Mouse (Mus musculus): Measurements from ENCODE around the gene Zbtb34. TPM values are rescaled to one million over a fixed set of nuclear protein-coding genes. Genes with fewer than 3 reads are reported as not detected.

The Zbtb34 gene
- total RNA-seq, 2 experiments from 2014 or later, result 2.2 to 10.6 TPM

- ATAC-seq (replicated peaks; ENCODE audit: low FRiP score, poor library complexity, severe bottlenecking), result no peak
These were observed 18.2 kb upstream of the Zbtb34 start for GRCm38 (mm10) chr2:33449119-33449873.

DNA sequence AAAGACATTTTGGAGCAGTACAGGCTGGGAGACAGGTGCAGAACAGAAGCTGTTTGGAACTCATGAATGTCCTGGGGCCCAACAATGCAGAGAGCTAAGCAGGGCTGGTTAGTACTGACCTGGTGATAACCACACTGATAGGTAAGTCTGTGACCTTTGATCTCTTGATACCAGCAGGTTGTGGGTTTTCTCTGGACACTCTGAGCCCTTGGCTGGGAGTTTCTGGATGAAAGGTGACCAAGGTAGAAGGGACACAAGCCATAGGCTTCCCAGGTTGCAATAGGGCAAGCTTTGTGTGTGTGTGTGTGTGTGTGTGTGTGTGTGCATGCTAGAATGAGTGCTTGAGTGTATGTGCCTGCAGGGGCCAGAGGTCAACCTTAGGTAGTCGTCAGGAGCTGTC, 15.7 kb upstream of the Zbtb34 start:
- ATAC-seq (replicated peaks; ENCODE audit: low FRiP score, poor library complexity, severe bottlenecking), result no peak

GRCm38 (mm10) chr2:33445741-33446140, 14.6 kb upstream of the Zbtb34 start:
- no peak for ATAC-seq (replicated peaks; ENCODE audit: low FRiP score, poor library complexity, severe bottlenecking)

DNA sequence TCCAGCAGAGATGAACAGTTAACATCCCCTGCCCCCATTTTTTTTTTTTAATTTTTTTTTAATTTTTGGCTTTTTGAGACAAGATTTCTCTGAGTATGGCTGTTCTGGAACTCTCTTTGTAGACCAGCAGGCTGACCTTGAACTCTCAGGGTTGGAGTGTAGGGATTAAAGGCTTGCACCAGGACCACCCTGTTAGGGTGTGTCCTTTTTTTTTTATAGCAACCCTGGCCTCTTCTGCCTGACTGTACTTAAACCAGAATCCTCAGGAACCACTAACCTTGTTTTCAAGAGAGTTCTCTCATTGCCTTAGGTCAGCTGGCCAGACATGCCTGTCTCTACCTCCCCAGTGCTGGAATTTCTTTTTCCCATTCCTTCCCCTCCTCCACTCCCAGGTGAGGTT, 13.7 kb upstream of the Zbtb34 start:
- no peak for ATAC-seq (replicated peaks; ENCODE audit: low FRiP score, poor library complexity, severe bottlenecking)

- no peak for ATAC-seq (replicated peaks; ENCODE audit: low FRiP score, poor library complexity, severe bottlenecking)
These were observed 13.2 kb upstream of the Zbtb34 start for GRCm38 (mm10) chr2:33444358-33444757.

- ATAC-seq (replicated peaks; ENCODE audit: low FRiP score, poor library complexity, severe bottlenecking), result no peak
These were observed 11.6 kb upstream of the Zbtb34 start for GRCm38 (mm10) chr2:33442701-33443100.

- no peak for ATAC-seq (replicated peaks; ENCODE audit: low FRiP score, poor library complexity, severe bottlenecking)
These were observed 9.8 kb upstream of the Zbtb34 start for GRCm38 (mm10) chr2:33440893-33441292.

DNA sequence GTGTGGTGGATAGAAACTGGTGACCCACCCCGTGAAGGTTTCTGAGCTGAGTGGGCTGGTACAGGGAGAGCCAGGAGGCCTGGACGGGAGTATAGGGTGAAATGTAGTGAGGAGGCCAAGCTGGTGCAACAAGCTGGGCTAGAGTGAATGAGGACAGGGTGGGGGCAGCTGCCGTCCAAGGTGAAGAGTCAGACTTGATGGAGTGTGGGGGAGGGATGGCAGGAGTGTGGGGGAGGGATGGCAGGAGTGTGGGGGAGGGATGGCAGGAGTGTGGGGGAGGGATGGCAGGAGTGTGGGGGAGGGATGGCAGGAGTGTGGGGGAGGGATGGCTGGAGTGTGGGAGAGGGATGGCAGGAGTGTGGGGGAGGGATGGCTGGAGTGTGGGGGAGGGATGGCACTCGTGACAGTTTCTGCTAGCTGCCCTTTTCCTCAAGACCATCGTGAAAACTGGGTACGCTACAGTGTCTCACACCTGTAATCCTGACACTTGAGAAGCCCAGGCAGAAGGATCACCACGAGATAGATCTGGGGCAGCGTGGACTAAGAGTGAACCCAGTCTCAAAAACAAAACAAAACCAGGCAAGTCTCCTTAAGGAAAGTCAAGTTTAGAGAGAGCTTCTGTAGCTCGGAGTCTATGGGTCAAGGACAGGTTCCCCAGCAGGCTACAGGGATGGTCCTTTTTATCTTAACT, 9.0 kb upstream of the Zbtb34 start:
- ATAC-seq (replicated peaks; ENCODE audit: low FRiP score, poor library complexity, severe bottlenecking), result no peak

DNA sequence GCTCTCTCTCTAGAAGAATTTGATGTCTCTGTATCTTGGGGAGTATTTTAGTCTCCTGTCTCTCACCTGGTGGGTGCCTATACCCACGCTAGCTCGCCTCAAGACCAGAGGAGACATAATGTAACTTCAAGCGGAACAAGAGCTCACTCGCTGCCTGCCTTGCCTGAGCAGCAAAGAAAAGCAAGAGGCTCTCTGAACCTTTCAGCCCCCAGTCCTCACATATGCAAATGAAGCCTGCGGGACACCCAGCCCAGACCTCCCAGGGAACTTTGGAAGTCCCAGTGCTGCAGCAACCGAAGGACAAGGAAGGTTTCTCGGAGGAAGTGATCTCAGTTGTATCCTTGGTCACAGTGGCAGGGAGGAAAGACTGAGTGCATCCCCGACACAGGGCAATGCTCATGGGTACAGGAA, 8.4 kb upstream of the Zbtb34 start:
- no peak for ATAC-seq (replicated peaks; ENCODE audit: low FRiP score, poor library complexity, severe bottlenecking)

- ATAC-seq (replicated peaks; ENCODE audit: low FRiP score, poor library complexity, severe bottlenecking), result no peak
These were observed 7.3 kb upstream of the Zbtb34 start for GRCm38 (mm10) chr2:33438377-33438776.

DNA sequence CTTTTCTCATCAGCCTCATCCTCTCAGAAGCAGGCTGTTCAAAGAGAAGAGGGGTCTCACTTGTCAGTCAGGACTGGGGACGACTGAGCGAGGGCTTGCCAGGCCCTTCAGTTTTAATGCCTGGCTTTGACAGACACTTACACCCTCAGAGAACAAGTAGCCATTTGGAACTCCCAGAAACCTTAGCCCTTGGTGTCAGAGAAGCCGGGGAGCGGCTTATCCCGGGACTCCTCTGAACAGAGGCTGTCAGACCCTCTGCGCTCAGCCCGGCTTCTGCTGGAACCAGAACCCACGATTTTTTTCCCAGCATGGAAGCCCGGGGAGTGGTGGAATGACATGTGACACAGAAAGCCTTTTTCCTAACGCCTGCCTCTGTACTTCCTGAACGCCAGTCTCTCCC, 6.1 kb upstream of the Zbtb34 start:
- no peak for ATAC-seq (replicated peaks; ENCODE audit: low FRiP score, poor library complexity, severe bottlenecking)

GRCm38 (mm10) chr2:33436035-33436580, 5.0 kb upstream of the Zbtb34 start:
- ATAC-seq (replicated peaks; ENCODE audit: low FRiP score, poor library complexity, severe bottlenecking), result no peak

DNA sequence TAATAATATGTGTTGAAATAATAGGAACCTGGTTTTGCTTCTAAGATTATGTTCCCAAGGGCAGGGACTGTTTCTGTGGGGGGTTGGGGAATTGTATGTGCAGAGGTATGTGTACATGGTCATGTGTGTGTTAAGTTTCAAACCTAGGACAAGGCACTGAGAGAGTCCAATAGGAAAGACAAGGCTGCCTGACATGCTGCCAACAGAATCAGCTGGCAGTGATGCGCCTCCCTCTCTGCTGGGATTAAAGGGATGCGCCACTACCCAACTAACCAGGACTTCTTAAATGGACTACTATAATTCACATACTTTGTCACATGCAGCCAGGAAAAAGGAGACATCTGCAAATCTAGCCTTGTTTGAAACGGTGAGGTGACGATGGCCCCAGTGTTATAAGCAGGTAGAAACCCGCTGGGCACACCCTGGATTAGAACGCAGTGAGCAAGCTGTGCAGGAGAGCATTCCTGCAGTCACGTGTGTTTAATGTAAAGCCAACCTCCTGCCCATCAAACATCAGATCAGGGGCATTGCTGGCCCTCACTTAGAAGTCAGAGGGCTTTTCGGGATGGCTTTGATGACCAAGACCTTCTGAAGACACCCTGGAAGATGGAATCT, 4.0 kb upstream of the Zbtb34 start:
- ATAC-seq (replicated peaks; ENCODE audit: low FRiP score, poor library complexity, severe bottlenecking), result no peak

GRCm38 (mm10) chr2:33432877-33433276, 1.8 kb upstream of the Zbtb34 start:
- ATAC-seq (replicated peaks; ENCODE audit: low FRiP score, poor library complexity, severe bottlenecking), result peak; percentile 61; the same call in 1 of the 2 replicates

GRCm38 (mm10) chr2:33430081-33430770, 898 bp downstream of the Zbtb34 start:
- no peak for ATAC-seq (replicated peaks; ENCODE audit: low FRiP score, poor library complexity, severe bottlenecking)

DNA sequence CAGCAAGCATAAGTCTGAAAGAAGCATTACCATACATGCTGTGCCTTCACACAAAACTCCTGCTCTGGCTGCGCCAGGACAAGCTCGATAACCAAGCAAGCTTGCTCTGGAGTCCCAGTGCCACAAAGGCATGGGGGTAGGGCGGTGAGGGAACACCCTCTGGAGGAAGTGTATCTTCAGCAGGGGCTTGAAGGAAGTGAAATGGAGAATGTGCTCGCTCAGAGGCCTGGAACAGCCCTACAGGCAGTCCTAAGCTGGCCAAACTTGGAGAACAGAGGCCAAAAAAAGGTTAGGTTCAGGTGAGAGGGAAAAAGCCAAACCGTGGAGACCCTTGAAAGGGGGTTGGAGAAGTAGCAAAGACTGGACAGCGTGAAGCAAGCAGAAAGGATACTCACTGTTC, 1.8 kb downstream of the Zbtb34 start:
- ATAC-seq (replicated peaks; ENCODE audit: low FRiP score, poor library complexity, severe bottlenecking), result no peak

- ATAC-seq (replicated peaks; ENCODE audit: low FRiP score, poor library complexity, severe bottlenecking), result no peak
These were observed 4.3 kb downstream of the Zbtb34 start for GRCm38 (mm10) chr2:33426640-33427398.

DNA sequence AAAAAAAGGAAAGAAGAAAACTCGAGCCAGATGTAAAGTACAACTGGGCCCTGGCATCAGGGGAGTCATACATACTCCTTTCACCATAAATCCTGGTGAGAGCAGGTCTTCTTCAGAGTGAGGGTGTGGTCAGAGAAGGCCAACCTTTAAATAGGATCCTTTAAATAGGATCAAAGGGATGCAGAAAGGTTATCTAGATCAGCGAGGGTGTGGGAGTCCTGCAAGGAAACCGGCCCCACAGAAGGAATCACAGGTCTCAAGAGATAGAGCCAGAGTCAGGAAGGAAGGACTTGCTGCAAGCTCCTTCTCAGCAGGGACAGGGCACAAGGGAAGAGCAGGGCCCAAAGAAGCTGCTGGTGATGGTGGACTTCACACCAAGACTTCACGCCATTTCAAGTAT, 13.7 kb downstream of the Zbtb34 start:
- no peak for ATAC-seq (replicated peaks; ENCODE audit: low FRiP score, poor library complexity, severe bottlenecking)

GRCm38 (mm10) chr2:33414019-33414418, 17.1 kb downstream of the Zbtb34 start:
- no peak for ATAC-seq (replicated peaks; ENCODE audit: low FRiP score, poor library complexity, severe bottlenecking)

Measured in erythroblast, adult 5-6 weeks (primary cell).